Mouse (Mus musculus) limb, embryonic 11.5 days (tissue): Measurements from ENCODE around the gene C2cd2l. TPM values are rescaled to one million over a fixed set of nuclear protein-coding genes. Genes with fewer than 3 reads are reported as not detected.
A peak's percentile ranks its signal among the peaks of the same experiment; 100 is the strongest.

Experiments used
- ATAC-seq: fragments of 200-750 bp; cut with Nextera tagmentation; 2 replicates; pipeline ENCODE4 v1.8.0; 2017; ENCODE audit warnings: low read depth; ENCODE audit not compliant: insufficient number of reproducible peaks, low FRiP score, low TSS enrichment
- DNase-seq: peaks from one replicate; pipeline ENCODE4 v3.0.0-alpha.2; 2015; ENCODE audit warnings: low spot score
- H3K27ac ChIP-seq: fragments of 300-500 bp; sonication (generic); replicated peaks from 2 replicates; pipeline ENCODE4 v1.5.1; 2014; ENCODE audit warnings: low read depth, mild to moderate bottlenecking, low read length
- H3K27me3 ChIP-seq: fragments of 300-500 bp; sonication (generic); 2 replicates; pipeline ENCODE4 v1.6.1; 2014; ENCODE audit warnings: mild to moderate bottlenecking, low read length, mixed read lengths; ENCODE audit not compliant: control insufficient read depth, insufficient read depth
- H3K36me3 ChIP-seq: fragments of 300-500 bp; sonication (generic); 2 replicates; pipeline ENCODE4 v1.6.1; 2014; ENCODE audit warnings: mild to moderate bottlenecking, low read length, moderate library complexity, mixed read lengths; ENCODE audit not compliant: control insufficient read depth, insufficient read depth
- H3K4me1 ChIP-seq: fragments of 300-500 bp; sonication (generic); 2 replicates; pipeline ENCODE4 v1.6.1; 2014; ENCODE audit warnings: low read length, mixed read lengths; ENCODE audit not compliant: control insufficient read depth, insufficient read depth
- H3K4me2 ChIP-seq: fragments of 300-500 bp; sonication (generic); 2 replicates; pipeline ENCODE4 v1.6.1; 2014; ENCODE audit warnings: low read depth, mild to moderate bottlenecking, moderate library complexity; ENCODE audit not compliant: severe bottlenecking
- H3K4me3 ChIP-seq: fragments of 300-500 bp; sonication (generic); 2 replicates; pipeline ENCODE4 v1.5.1; 2014; ENCODE audit warnings: low read depth, low read length
- H3K9ac ChIP-seq: fragments of 300-500 bp; sonication (generic); 2 replicates; pipeline ENCODE4 v1.6.1; 2014; ENCODE audit warnings: mild to moderate bottlenecking, low read length
- H3K9me3 ChIP-seq: fragments of 300-500 bp; sonication (generic); 2 replicates; pipeline ENCODE4 v1.6.1; 2016; ENCODE audit warnings: low read length; ENCODE audit not compliant: control insufficient read depth
- WGBS: fragments of 180-500 bp; shearing (Covaris S2); extraction: QIAGEN DNeasy Blood & Tissue Kit; methylation state at CpG from one replicate; pipeline ENCODE4 v1.1.7; 2014; 5-methylcytosine and 5-hydroxymethylcytosine counted together
- polyA plus RNA-seq: library from polyadenylated mRNA; unstranded; fragments of >200 nt; fragmentation: Nextera tagmentation; extraction: Ambion mirVana; gene quantifications from 2 replicates; pipeline ENCODE4 v1.2.1, GENCODE M21; 2014

Gene C2cd2l
- polyA plus RNA-seq, 1 experiment from 2014 or later, result 6.5 TPM

GRCm38 (mm10) chr9:44286256-44286850 lies 33.7 kb downstream of the C2cd2l start:
- Histone ChIP-seq H3K9me3 (no peaks in the 10 kb centered on the region), H3K27ac (no peak overlapping the region), H3K4me2 (no peak overlapping the region), H3K9ac (no peak overlapping the region), H3K27me3 (peaks cover 20% of the 10 kb centered on the region), H3K4me1 (peaks cover 18% of the 10 kb centered on the region; the same call in 1 of the 2 replicates), H3K36me3 (peaks cover 6% of the 10 kb centered on the region), H3K4me3 (no peak overlapping the region)
- 15% methylated on average over 6 of the region's 6 CpGs for WGBS
- ATAC-seq (no peak), DNase-seq (no peak)

GRCm38 (mm10) chr9:44283183-44283582 lies 36.9 kb downstream of the C2cd2l start:
- peaks cover 12% of the 10 kb centered on the region for H3K27me3 ChIP-seq
- H3K27ac ChIP-seq, result no peak overlapping the region
- no peak overlapping the region for H3K4me2 ChIP-seq
- H3K4me3 ChIP-seq, result no peak overlapping the region
- H3K4me1 ChIP-seq, result peaks cover 8% of the 10 kb centered on the region; the same call in 1 of the 2 replicates
- no peak for DNase-seq
- H3K9ac ChIP-seq, result no peak overlapping the region
- ATAC-seq, result no peak
- no peaks in the 10 kb centered on the region; the same call in 1 of the 2 replicates for H3K9me3 ChIP-seq
- H3K36me3 ChIP-seq, result no peaks in the 10 kb centered on the region
- 70% methylated on average over 5 of the region's 5 CpGs for WGBS

- Histone ChIP-seq H3K4me3 (no peak overlapping the region), H3K4me2 (no peak overlapping the region), H3K9ac (no peak overlapping the region), H3K9me3 (no peaks in the 10 kb centered on the region), H3K4me1 (no peaks in the 10 kb centered on the region), H3K27ac (no peak overlapping the region), H3K27me3 (no peaks in the 10 kb centered on the region; the same call in 1 of the 2 replicates), H3K36me3 (no peaks in the 10 kb centered on the region)
- no peak for DNase-seq
- ATAC-seq, result no peak
- 89% methylated on average over 4 of the region's 4 CpGs for WGBS
Measured at GRCm38 (mm10) chr9:44269973-44270372, 50.1 kb downstream of the C2cd2l start.

GRCm38 (mm10) chr9:44269077-44269476 lies 51.0 kb downstream of the C2cd2l start:
- peak; percentile 39 for DNase-seq
- Histone ChIP-seq H3K36me3 (no peaks in the 10 kb centered on the region), H3K4me3 (no peak overlapping the region), H3K27me3 (no peaks in the 10 kb centered on the region; the same call in 1 of the 2 replicates), H3K4me1 (no peaks in the 10 kb centered on the region), H3K27ac (no peak overlapping the region), H3K9me3 (no peaks in the 10 kb centered on the region), H3K9ac (no peak overlapping the region), H3K4me2 (no peak overlapping the region)
- no peak for ATAC-seq
- 83% methylated on average over 3 of the region's 3 CpGs for WGBS

- Histone ChIP-seq H3K4me3 (peak within 1 kb of the TSS; percentile 41), H3K36me3 (no peaks in the 10 kb centered on the region), H3K4me2 (peak within 1 kb of the TSS; percentile 71), H3K4me1 (no peaks in the 10 kb centered on the region), H3K27ac (no peak within 1 kb of the TSS), H3K9me3 (no peaks in the 10 kb centered on the region), H3K27me3 (no peaks in the 10 kb centered on the region; the same call in 1 of the 2 replicates), H3K9ac (peak within 1 kb of the TSS; percentile 85)
- ATAC-seq, result no peak
- WGBS, result 83% methylated on average over 6 of the region's 6 CpGs
- DNase-seq, result no peak
Measured at GRCm38 (mm10) chr9:44268432-44268831, 51.7 kb downstream of the C2cd2l start, which contains the start of gene Nlrx1. Nlrx1 (minus strand) TSS chr9:44268599.

- ATAC-seq, result peak; percentile 51; the same call in 1 of the 2 replicates
- Histone ChIP-seq H3K9me3 (no peaks in the 10 kb centered on the region), H3K4me3 (peak overlapping the region; percentile 41), H3K4me2 (peak overlapping the region; percentile 71), H3K36me3 (no peaks in the 10 kb centered on the region), H3K9ac (peak overlapping the region; percentile 85), H3K4me1 (no peaks in the 10 kb centered on the region), H3K27ac (no peak overlapping the region), H3K27me3 (no peaks in the 10 kb centered on the region)
- 7% methylated on average over 16 of the region's 28 CpGs for WGBS
- peak; percentile 85 for DNase-seq
Measured at GRCm38 (mm10) chr9:44268027-44268360, 52.1 kb downstream of the C2cd2l start.

- H3K4me1 ChIP-seq, result no peaks in the 10 kb centered on the region
- H3K9me3 ChIP-seq, result no peaks in the 10 kb centered on the region
- H3K4me3 ChIP-seq, result peak overlapping the region; percentile 41
- ATAC-seq, result no peak
- 16% methylated on average over 20 of the region's 23 CpGs for WGBS
- H3K36me3 ChIP-seq, result no peaks in the 10 kb centered on the region
- H3K27ac ChIP-seq, result no peak overlapping the region
- peak overlapping the region; percentile 85 for H3K9ac ChIP-seq
- DNase-seq, result peak; percentile 35
- no peaks in the 10 kb centered on the region for H3K27me3 ChIP-seq
- H3K4me2 ChIP-seq, result peak overlapping the region; percentile 71
Measured at GRCm38 (mm10) chr9:44267319-44268026, 52.6 kb downstream of the C2cd2l start.

- WGBS, result 66% methylated on average over 8 of the region's 8 CpGs
- Histone ChIP-seq H3K27ac (no peak overlapping the region), H3K4me2 (no peak overlapping the region), H3K9me3 (no peaks in the 10 kb centered on the region), H3K27me3 (no peaks in the 10 kb centered on the region), H3K4me3 (no peak overlapping the region), H3K4me1 (no peaks in the 10 kb centered on the region), H3K36me3 (no peaks in the 10 kb centered on the region), H3K9ac (no peak overlapping the region)
- no peak for DNase-seq
- ATAC-seq, result no peak
Measured at GRCm38 (mm10) chr9:44266478-44267226, 53.4 kb downstream of the C2cd2l start.
